Mouse (Mus musculus): ENCODE data around the gene Mroh8. TPM values are rescaled to one million over a fixed set of nuclear protein-coding genes. Genes with fewer than 3 reads are reported as not detected.
A peak's percentile ranks its signal among the peaks of the same experiment; 100 is the strongest.

Gene Mroh8
- total RNA-seq, 2 experiments from 2014 or later: 0.61 to 1.2 TPM

- H3K27ac ChIP-seq: no peak overlapping the region
- no peak overlapping the region for H3K4me3 ChIP-seq
- no peak for DNase-seq (ENCODE audit: low spot score in 2 of 2)
- no peak for TF ChIP-seq CTCF (conservative IDR thresholded peaks at IDR 0.05)
Observed at GRCm38 (mm10) chr2:157309611-157310010, 30.3 kb upstream of the Mroh8 start.

- no peak for DNase-seq (ENCODE audit: low spot score in 2 of 2)
- no peak overlapping the region for H3K4me3 ChIP-seq
- peak overlapping the region; percentile 59; the same call in 1 of the 2 replicates for H3K27ac ChIP-seq
- no peak for TF ChIP-seq CTCF (conservative IDR thresholded peaks at IDR 0.05)
Observed at GRCm38 (mm10) chr2:157308273-157308917, 29.0 kb upstream of the Mroh8 start.

GRCm38 (mm10) chr2:157307715-157308265 is 28.4 kb upstream of the Mroh8 start:
- H3K4me3 ChIP-seq: no peak overlapping the region
- DNase-seq (ENCODE audit: low spot score in 2 of 2): peak in 1 of 2 experiments; percentile 49
- TF ChIP-seq CTCF (conservative IDR thresholded peaks at IDR 0.05): no peak
- H3K27ac ChIP-seq: peak overlapping the region; percentile 59; the same call in 1 of the 2 replicates

- Histone ChIP-seq H3K27ac (peak overlapping the region; percentile 36), H3K4me3 (no peak overlapping the region)
- no peak for DNase-seq (ENCODE audit: low spot score in 2 of 2)
- no peak for TF ChIP-seq CTCF (conservative IDR thresholded peaks at IDR 0.05)
Observed at GRCm38 (mm10) chr2:157306091-157307032, 27.0 kb upstream of the Mroh8 start.

- Histone ChIP-seq H3K27ac (peak overlapping the region; percentile 75), H3K4me3 (no peak overlapping the region)
- no peak for TF ChIP-seq CTCF (conservative IDR thresholded peaks at IDR 0.05)
- peak in 1 of 2 experiments; percentile 61 for DNase-seq (ENCODE audit: low spot score in 2 of 2)
Observed at GRCm38 (mm10) chr2:157303096-157303495, 23.7 kb upstream of the Mroh8 start.

- no peak for TF ChIP-seq CTCF (conservative IDR thresholded peaks at IDR 0.05)
- no peak for DNase-seq (ENCODE audit: low spot score in 2 of 2)
Observed at GRCm38 (mm10) chr2:157300051-157300450, 20.7 kb upstream of the Mroh8 start.

GRCm38 (mm10) chr2:157296105-157296689 is 16.8 kb upstream of the Mroh8 start:
- H3K4me3 ChIP-seq: no peak overlapping the region
- TF ChIP-seq CTCF (conservative IDR thresholded peaks at IDR 0.05): no peak
- DNase-seq (ENCODE audit: low spot score in 2 of 2): no peak
- H3K27ac ChIP-seq: peak overlapping the region; percentile 3

More at GRCm38 (mm10) chr2:157300051-157300450, 20.7 kb upstream of the Mroh8 start:
- H3K27ac ChIP-seq: no peak overlapping the region
- H3K4me3 ChIP-seq: no peak overlapping the region

GRCm38 (mm10) chr2:157292093-157292492 is 12.7 kb upstream of the Mroh8 start:
- Histone ChIP-seq H3K27ac (no peak overlapping the region), H3K4me3 (no peak overlapping the region)
- peak; percentile 90 for TF ChIP-seq CTCF (conservative IDR thresholded peaks at IDR 0.05)
- DNase-seq (ENCODE audit: low spot score in 2 of 2): peak; percentile 69 to 87

- Histone ChIP-seq H3K27ac (no peak overlapping the region), H3K4me3 (no peak overlapping the region)
- DNase-seq (ENCODE audit: low spot score in 2 of 2): no peak
- TF ChIP-seq CTCF (conservative IDR thresholded peaks at IDR 0.05): no peak
Observed at GRCm38 (mm10) chr2:157288996-157289395, 9.6 kb upstream of the Mroh8 start.

GRCm38 (mm10) chr2:157287542-157287941 is 8.2 kb upstream of the Mroh8 start:
- H3K4me3 ChIP-seq: no peak overlapping the region
- peak; percentile 91 for TF ChIP-seq CTCF (conservative IDR thresholded peaks at IDR 0.05)

GRCm38 (mm10) chr2:157283321-157283720 is 4.0 kb upstream of the Mroh8 start:
- no peak for TF ChIP-seq CTCF (conservative IDR thresholded peaks at IDR 0.05)
- no peak overlapping the region for H3K27ac ChIP-seq
- H3K4me3 ChIP-seq: no peak overlapping the region
- DNase-seq (ENCODE audit: low spot score in 2 of 2): no peak

More at GRCm38 (mm10) chr2:157287542-157287941, 8.2 kb upstream of the Mroh8 start:
- DNase-seq (ENCODE audit: low spot score in 2 of 2): peak; percentile 43 to 59
- H3K27ac ChIP-seq: peak overlapping the region; percentile 19; the same call in 1 of the 2 replicates

- TF ChIP-seq CTCF (conservative IDR thresholded peaks at IDR 0.05): no peak
- peak; percentile 96 for DNase-seq (ENCODE audit: low spot score in 2 of 2)
- Histone ChIP-seq H3K4me3 (peak within 1 kb of the TSS; percentile 75), H3K27ac (peak within 1 kb of the TSS; percentile 99)
Observed at GRCm38 (mm10) chr2:157278717-157279415, 483 bp downstream of the Mroh8 start, which contains the start of gene Rpn2. Rpn2 (plus strand) TSS chr2:157279017.
